Mouse (Mus musculus) MEL (cell line): ENCODE measurements around the gene H2-Q10.
"Not testable (repeated sequence)": the region's sequence is repeated elsewhere in the genome, so short reads cannot be mapped to it uniquely, and the experiment has no call there.

Experiments
- CTCF ChIP-seq, 3 experiments: IDR thresholded peaks in 2 of 3; conservative IDR thresholded peaks in 1 of 3; 2 replicates each; pipeline ENCODE4 v1.5.1; 2011 to 2012; ENCODE audit warnings: low read length in 3 of 3, low read depth in 2 of 3, mild to moderate bottlenecking in 2 of 3, improper control_type of control experiment in 1 of 3, inconsistent platforms in 1 of 3, mixed read lengths in 1 of 3, moderate library complexity in 1 of 3; ENCODE audit not compliant: control insufficient read depth in 1 of 3, insufficient read depth in 1 of 3, poor library complexity in 1 of 3, severe bottlenecking in 1 of 3
- EP300 ChIP-seq, 2 experiments: IDR thresholded peaks; 2 replicates each; pipeline ENCODE4 v1.6.1; 2011; ENCODE audit warnings: improper control_type of control experiment in 2 of 2, low read length in 2 of 2, low read depth in 1 of 2, mild to moderate bottlenecking in 1 of 2
- GABPA ChIP-seq: IDR thresholded peaks from 2 replicates; pipeline ENCODE4 v1.6.1; 2012; ENCODE audit warnings: low read depth, mild to moderate bottlenecking, inconsistent platforms, low read length, improper control_type of control experiment, moderate library complexity
- GATA1 ChIP-seq: IDR thresholded peaks from 2 replicates; pipeline ENCODE4 v1.6.1; 2011; ENCODE audit warnings: low read depth, low read length, improper control_type of control experiment
- JUND ChIP-seq: IDR thresholded peaks from 2 replicates; pipeline ENCODE4 v1.6.1; 2011; ENCODE audit warnings: low read depth, mild to moderate bottlenecking, improper control_type of control experiment, low read length
- MAX ChIP-seq: IDR thresholded peaks from 2 replicates; pipeline ENCODE4 v1.6.1; 2011; ENCODE audit warnings: low read length, improper control_type of control experiment
- MYB ChIP-seq: IDR thresholded peaks from 2 replicates; pipeline ENCODE4 v1.6.1; 2011; ENCODE audit warnings: mild to moderate bottlenecking, low read depth, low read length, improper control_type of control experiment
- MYC ChIP-seq: IDR thresholded peaks from 2 replicates; pipeline ENCODE4 v1.6.1; 2011; ENCODE audit warnings: low read depth, mild to moderate bottlenecking, low read length, improper control_type of control experiment, moderate library complexity
- POLR2A ChIP-seq, 2 experiments: IDR thresholded peaks; 2 replicates each; pipeline ENCODE4 v1.6.1; 2011 to 2012; ENCODE audit warnings: low read length in 2 of 2, mild to moderate bottlenecking in 2 of 2, control low read depth in 1 of 2, improper control_type of control experiment in 1 of 2, low read depth in 1 of 2, moderate library complexity in 1 of 2; ENCODE audit not compliant: control insufficient read depth in 1 of 2, insufficient read depth in 1 of 2, poor library complexity in 1 of 2
- POLR2AphosphoS2 ChIP-seq: IDR thresholded peaks from 2 replicates; pipeline ENCODE4 v1.6.1; 2011; ENCODE audit warnings: low read length, improper control_type of control experiment
- POLR2AphosphoS5 ChIP-seq: IDR thresholded peaks from 2 replicates; pipeline ENCODE4 v1.6.1; 2012; ENCODE audit warnings: low read depth, borderline replicate concordance, mild to moderate bottlenecking, inconsistent platforms, low read length, moderate library complexity, mixed read lengths
- TCF12 ChIP-seq: IDR thresholded peaks from 2 replicates; pipeline ENCODE4 v1.6.1; 2014; ENCODE audit warnings: low read depth, mild to moderate bottlenecking, inconsistent platforms, low read length, improper control_type of control experiment, moderate library complexity
- UBTF ChIP-seq: IDR thresholded peaks from 2 replicates; pipeline ENCODE4 v1.6.1; 2012; ENCODE audit warnings: low read depth, mild to moderate bottlenecking, inconsistent platforms, low read length, improper control_type of control experiment, moderate library complexity, borderline replicate concordance; ENCODE audit not compliant: insufficient read depth
- ZKSCAN1 ChIP-seq: IDR thresholded peaks from 2 replicates; pipeline ENCODE4 v1.6.1; 2012; ENCODE audit warnings: low read depth, mild to moderate bottlenecking, inconsistent platforms, low read length, improper control_type of control experiment, moderate library complexity

DNA sequence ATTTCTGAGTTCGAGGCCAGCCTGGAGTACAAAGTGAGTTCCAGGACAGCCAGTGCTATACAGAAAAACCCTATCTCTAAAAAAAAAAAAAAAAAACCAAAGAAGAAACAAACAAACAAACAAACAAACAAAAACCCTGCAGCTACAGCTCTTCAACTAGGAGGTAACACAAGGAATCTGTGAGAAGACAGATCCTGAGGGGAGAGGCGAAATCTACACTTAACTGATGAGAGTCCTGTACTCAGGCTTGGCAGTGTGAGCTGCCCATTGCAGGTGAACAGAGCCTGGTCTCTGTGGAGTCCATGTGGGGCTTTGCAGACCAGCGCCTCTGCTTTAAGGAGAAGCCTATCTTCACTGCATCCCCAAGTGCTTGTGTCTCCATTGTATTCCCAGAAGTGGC is 31.5 kb upstream of the H2-Q10 start:
- not testable (repeated sequence) for TF ChIP-seq GABPA; MYB; CTCF (IDR thresholded peaks at IDR 0.05 in 2 of 3, conservative IDR thresholded peaks at IDR 0.05 in 1 of 3; ENCODE audit: control insufficient read depth in 1 of 3, insufficient read depth in 1 of 3, low read depth in 2 of 3, low read length in 3 of 3, poor library complexity in 1 of 3, severe bottlenecking in 1 of 3); TCF12; POLR2AphosphoS5; POLR2A (IDR thresholded peaks at IDR 0.05; ENCODE audit: control insufficient read depth in 1 of 2, insufficient read depth in 1 of 2, low read depth in 1 of 2, low read length in 2 of 2, poor library complexity in 1 of 2); UBTF; ZKSCAN1; MYC; MAX; EP300 (IDR thresholded peaks at IDR 0.05; ENCODE audit: low read depth in 1 of 2, low read length in 2 of 2); POLR2AphosphoS2; GATA1; JUND
